Mouse (Mus musculus) spleen, adult 12 weeks (tissue): Measurements from ENCODE around the gene 1810013L24Rik.
A peak's percentile ranks its signal among the peaks of the same experiment; 100 is the strongest.
"Not testable (repeated sequence)": the region's sequence is repeated elsewhere in the genome, so short reads cannot be mapped to it uniquely, and the experiment has no call there.

Experiments used
- DNase-seq: peaks from one replicate; pipeline ENCODE4 v3.0.0; 2022; ENCODE audit warnings: low spot score

1810013L24Rik gene

GRCm38 (mm10) chr16:8836876-8837275 is 7.0 kb downstream of the 1810013L24Rik start:
- no peak for DNase-seq

GRCm38 (mm10) chr16:8837595-8837994 is 7.7 kb downstream of the 1810013L24Rik start:
- DNase-seq: no peak

GRCm38 (mm10) chr16:8838921-8839320 is 9.0 kb downstream of the 1810013L24Rik start:
- DNase-seq: no peak

- DNase-seq: no peak
These were observed 10.7 kb downstream of the 1810013L24Rik start for GRCm38 (mm10) chr16:8840557-8840956.

- no peak for DNase-seq
These were observed 13.1 kb downstream of the 1810013L24Rik start for GRCm38 (mm10) chr16:8842962-8843361.

GRCm38 (mm10) chr16:8843580-8844175 is 13.8 kb downstream of the 1810013L24Rik start:
- DNase-seq: no peak

- DNase-seq: no peak
These were observed 16.1 kb downstream of the 1810013L24Rik start for GRCm38 (mm10) chr16:8845986-8846385.

- DNase-seq: no peak
These were observed 18.6 kb downstream of the 1810013L24Rik start for GRCm38 (mm10) chr16:8848309-8849068.

- no peak for DNase-seq
These were observed 20.0 kb downstream of the 1810013L24Rik start for GRCm38 (mm10) chr16:8849929-8850328.

- DNase-seq: no peak
These were observed 25.2 kb downstream of the 1810013L24Rik start for GRCm38 (mm10) chr16:8855143-8855542.

- no peak for DNase-seq
These were observed 26.9 kb downstream of the 1810013L24Rik start for GRCm38 (mm10) chr16:8856820-8857219.

- DNase-seq: no peak
These were observed 32.6 kb downstream of the 1810013L24Rik start for GRCm38 (mm10) chr16:8862336-8862987.

- no peak for DNase-seq
These were observed 34.3 kb downstream of the 1810013L24Rik start for GRCm38 (mm10) chr16:8864223-8864631.

GRCm38 (mm10) chr16:8867406-8867955 is 37.6 kb downstream of the 1810013L24Rik start:
- DNase-seq: no peak

- no peak for DNase-seq
These were observed 38.6 kb downstream of the 1810013L24Rik start for GRCm38 (mm10) chr16:8868506-8868905.

GRCm38 (mm10) chr16:8869715-8870114 is 39.8 kb downstream of the 1810013L24Rik start:
- DNase-seq: peak; percentile 35

GRCm38 (mm10) chr16:8871376-8871775 is 41.5 kb downstream of the 1810013L24Rik start:
- DNase-seq: no peak

GRCm38 (mm10) chr16:8872019-8872418 is 42.1 kb downstream of the 1810013L24Rik start:
- no peak for DNase-seq

- DNase-seq: no peak
These were observed 42.6 kb downstream of the 1810013L24Rik start for GRCm38 (mm10) chr16:8872486-8872885.

- no peak for DNase-seq
These were observed 50.2 kb downstream of the 1810013L24Rik start for GRCm38 (mm10) chr16:8880076-8880475.

- DNase-seq: peak; percentile 63
These were observed 53.9 kb downstream of the 1810013L24Rik start for GRCm38 (mm10) chr16:8883674-8884241.

GRCm38 (mm10) chr16:8894214-8894613 is 64.3 kb downstream of the 1810013L24Rik start:
- DNase-seq: not testable (repeated sequence)
